Mouse (Mus musculus) bone marrow, adult 2 months (tissue): ENCODE data around the gene C1qtnf5. TPM values are rescaled to one million over a fixed set of nuclear protein-coding genes. Genes with fewer than 3 reads are reported as not detected.

ENCODE experiments used
- H3K27ac ChIP-seq: fragments of 200-500 bp; 2 replicates; pipeline ENCODE4 v1.5.1; 2012; ENCODE audit warnings: low read depth, mild to moderate bottlenecking, control low read depth, inconsistent platforms, low read length; ENCODE audit not compliant: control insufficient read depth, poor library complexity, insufficient read depth
- H3K4me1 ChIP-seq: fragments of 200-500 bp; 2 replicates; pipeline ENCODE4 v1.6.1; 2011; ENCODE audit warnings: low read length; ENCODE audit not compliant: control insufficient read depth, insufficient read depth
- H3K4me3 ChIP-seq: fragments of 200-500 bp; replicated peaks from 2 replicates; pipeline ENCODE3; 2011; ENCODE audit warnings: mild to moderate bottlenecking, low read depth, low read length, control low read depth; ENCODE audit not compliant: control insufficient read depth
- CTCF ChIP-seq: fragments of 200-500 bp; IDR thresholded peaks from 2 replicates; pipeline ENCODE4 v1.5.1; 2011; ENCODE audit warnings: low read length, control low read depth; ENCODE audit not compliant: control insufficient read depth, insufficient read depth
- POLR2A ChIP-seq: fragments of 200-500 bp; IDR thresholded peaks from 2 replicates; pipeline ENCODE4 v1.6.1; 2011; ENCODE audit warnings: low read depth, mild to moderate bottlenecking, control low read depth, low read length, borderline replicate concordance; ENCODE audit not compliant: control insufficient read depth
- WGBS: fragments of 180-500 bp; shearing (Covaris S2); methylation state at CpG from one replicate; pipeline ENCODE4 v1.1.7; 2018; 5-methylcytosine and 5-hydroxymethylcytosine counted together
- polyA plus RNA-seq: library from polyadenylated mRNA; stranded (reverse); fragments of >200 nt; gene quantifications from 2 replicates; pipeline ENCODE4 v1.2.4, GENCODE M21; 2011; ENCODE audit warnings: low replicate concordance; ENCODE audit not compliant: missing spikeins, insufficient read depth, insufficient read length

Gene C1qtnf5
- polyA plus RNA-seq, 1 experiment = 3.3 TPM

- Histone ChIP-seq H3K4me3 (peak overlapping the region; percentile 10), H3K4me1 (peaks cover 1% of the 10 kb centered on the region; the same call in 1 of the 2 replicates), H3K27ac (no peak overlapping the region; the same call in 1 of the 2 replicates)
- WGBS = 3% methylated on average over 49 of the region's 49 CpGs
- TF ChIP-seq POLR2A (no peak), CTCF (no peak)
These were observed 28.0 kb downstream of the C1qtnf5 start for GRCm38 (mm10) chr9:44134851-44135730.

- peaks cover 1% of the 10 kb centered on the region; the same call in 1 of the 2 replicates for H3K4me1 ChIP-seq
- no peak for TF ChIP-seq CTCF
- TF ChIP-seq POLR2A = no peak
- H3K27ac ChIP-seq = no peak overlapping the region
- 56% methylated on average over 7 of the region's 7 CpGs for WGBS
- no peak overlapping the region for H3K4me3 ChIP-seq
These were observed 28.8 kb downstream of the C1qtnf5 start for GRCm38 (mm10) chr9:44135731-44136411.

- Histone ChIP-seq H3K4me1 (peaks cover 1% of the 10 kb centered on the region; the same call in 1 of the 2 replicates), H3K4me3 (no peak overlapping the region), H3K27ac (no peak overlapping the region)
- TF ChIP-seq POLR2A (no peak), CTCF (no peak)
- 11% methylated on average over 4 of the region's 4 CpGs for WGBS
These were observed 30.8 kb downstream of the C1qtnf5 start for GRCm38 (mm10) chr9:44137846-44138245.

- no peak overlapping the region for H3K27ac ChIP-seq
- TF ChIP-seq POLR2A (no peak), CTCF (no peak)
- WGBS = 81% methylated on average over 5 of the region's 5 CpGs
- H3K4me3 ChIP-seq = no peak overlapping the region
- H3K4me1 ChIP-seq = peaks cover 1% of the 10 kb centered on the region; the same call in 1 of the 2 replicates
These were observed 34.9 kb downstream of the C1qtnf5 start for GRCm38 (mm10) chr9:44141951-44142350.

- TF ChIP-seq CTCF (no peak), POLR2A (no peak)
- WGBS = 85% methylated on average over 5 of the region's 5 CpGs
- Histone ChIP-seq H3K27ac (no peak overlapping the region), H3K4me3 (no peak overlapping the region), H3K4me1 (no peaks in the 10 kb centered on the region)
These were observed 36.4 kb downstream of the C1qtnf5 start for GRCm38 (mm10) chr9:44143421-44143820.

- WGBS = 55% methylated on average over 8 of the region's 8 CpGs
- no peak overlapping the region for H3K4me3 ChIP-seq
- H3K4me1 ChIP-seq = no peaks in the 10 kb centered on the region
- H3K27ac ChIP-seq = no peak overlapping the region
- no peak for TF ChIP-seq CTCF
- no peak for TF ChIP-seq POLR2A
These were observed 37.1 kb downstream of the C1qtnf5 start for GRCm38 (mm10) chr9:44144023-44144717.

- no peaks in the 10 kb centered on the region for H3K4me1 ChIP-seq
- H3K4me3 ChIP-seq = no peak overlapping the region
- TF ChIP-seq CTCF (no peak), POLR2A (no peak)
- H3K27ac ChIP-seq = no peak overlapping the region
These were observed 37.6 kb downstream of the C1qtnf5 start for GRCm38 (mm10) chr9:44144718-44145060.

GRCm38 (mm10) chr9:44147290-44147689 is 40.2 kb downstream of the C1qtnf5 start:
- Histone ChIP-seq H3K27ac (no peak overlapping the region), H3K4me1 (no peaks in the 10 kb centered on the region), H3K4me3 (no peak overlapping the region)
- WGBS = 53% methylated on average over 3 of the region's 3 CpGs
- no peak for TF ChIP-seq CTCF
- no peak for TF ChIP-seq POLR2A

Other genes with a start within 250 kb of the C1qtnf5 start
- 12.0 and 36.1 TPM in 2 replicates for gene Thy1, start 63.9 kb upstream of the C1qtnf5 start, polyA plus RNA-seq
- 1.2 and 2.6 TPM in 2 replicates for gene Usp2, start 40.2 kb upstream of the C1qtnf5 start, polyA plus RNA-seq
- 0.95 TPM in 1 of 2 replicates, not detected in the other for gene Mfrp, start 5.5 kb upstream of the C1qtnf5 start, polyA plus RNA-seq
- gene Gm49380, start 6.3 kb downstream of the C1qtnf5 start, polyA plus RNA-seq = not detected in 2 replicates
- gene Rnf26, start 6.3 kb downstream of the C1qtnf5 start, polyA plus RNA-seq = 11.2 and 28.8 TPM in 2 replicates
- gene Mcam, start 27.2 kb downstream of the C1qtnf5 start, polyA plus RNA-seq = 3.5 and 6.3 TPM in 2 replicates
- 24.3 and 50.5 TPM in 2 replicates for gene Cbl, start 126.8 kb downstream of the C1qtnf5 start, polyA plus RNA-seq
- gene Ccdc153, start 133.4 kb downstream of the C1qtnf5 start, polyA plus RNA-seq = 1.4 TPM in 1 of 2 replicates, not detected in the other
- gene Pdzd3, start 144.2 kb downstream of the C1qtnf5 start, polyA plus RNA-seq = 2.7 and 7.3 TPM in 2 replicates
- gene Nlrx1, start 161.4 kb downstream of the C1qtnf5 start, polyA plus RNA-seq = 11.6 and 25.0 TPM in 2 replicates
- 45.0 and 74.1 TPM in 2 replicates for gene Abcg4, start 181.4 kb downstream of the C1qtnf5 start, polyA plus RNA-seq
- 9.1 and 21.6 TPM in 2 replicates for gene Hinfp, start 198.4 kb downstream of the C1qtnf5 start, polyA plus RNA-seq
- 14.6 and 17.5 TPM in 2 replicates for gene C2cd2l, start 213.0 kb downstream of the C1qtnf5 start, polyA plus RNA-seq
- gene Dpagt1, start 218.8 kb downstream of the C1qtnf5 start, polyA plus RNA-seq = 11.2 and 30.7 TPM in 2 replicates
- 184 and 201 TPM in 2 replicates for gene H2afx, start 227.4 kb downstream of the C1qtnf5 start, polyA plus RNA-seq
- gene Hmbs, start 237.0 kb downstream of the C1qtnf5 start, polyA plus RNA-seq = 824 and 950 TPM in 2 replicates